Mouse (Mus musculus) adrenal gland, postnatal 4 days (tissue): Measurements from ENCODE around the gene Spaca1. TPM values are rescaled to one million over a fixed set of nuclear protein-coding genes. Genes with fewer than 3 reads are reported as not detected.
"Not testable (repeated sequence)": the region's sequence is repeated elsewhere in the genome, so short reads cannot be mapped to it uniquely, and the experiment has no call there.

ENCODE experiments used
- DNase-seq, 2 experiments: peaks; one replicate each; pipeline ENCODE4 v3.0.0; 2021 to 2022; ENCODE audit warnings: low spot score in 2 of 2, mixed read lengths in 2 of 2
- long read RNA-seq, 2 experiments: library from polyadenylated mRNA; stranded (forward); transcript quantifications; one replicate each; pipeline ENCODE4 v2.0.0; 2021
- total RNA-seq, 2 experiments: library from RNA; stranded (reverse); gene quantifications; 2 replicates each; pipeline ENCODE4 v1.2.3; 2021

Spaca1 gene
- total RNA-seq = 1 to 10 TPM; 1.1 to 1.7 TPM
- long read RNA-seq, experiment 1, partial matches to known transcripts = 1 of 2 reads
- long read RNA-seq, experiment 1, other reads (novel, unspliced or antisense) = 0 of 2 reads
- long read RNA-seq, experiment 2 = 0 reads

DNA sequence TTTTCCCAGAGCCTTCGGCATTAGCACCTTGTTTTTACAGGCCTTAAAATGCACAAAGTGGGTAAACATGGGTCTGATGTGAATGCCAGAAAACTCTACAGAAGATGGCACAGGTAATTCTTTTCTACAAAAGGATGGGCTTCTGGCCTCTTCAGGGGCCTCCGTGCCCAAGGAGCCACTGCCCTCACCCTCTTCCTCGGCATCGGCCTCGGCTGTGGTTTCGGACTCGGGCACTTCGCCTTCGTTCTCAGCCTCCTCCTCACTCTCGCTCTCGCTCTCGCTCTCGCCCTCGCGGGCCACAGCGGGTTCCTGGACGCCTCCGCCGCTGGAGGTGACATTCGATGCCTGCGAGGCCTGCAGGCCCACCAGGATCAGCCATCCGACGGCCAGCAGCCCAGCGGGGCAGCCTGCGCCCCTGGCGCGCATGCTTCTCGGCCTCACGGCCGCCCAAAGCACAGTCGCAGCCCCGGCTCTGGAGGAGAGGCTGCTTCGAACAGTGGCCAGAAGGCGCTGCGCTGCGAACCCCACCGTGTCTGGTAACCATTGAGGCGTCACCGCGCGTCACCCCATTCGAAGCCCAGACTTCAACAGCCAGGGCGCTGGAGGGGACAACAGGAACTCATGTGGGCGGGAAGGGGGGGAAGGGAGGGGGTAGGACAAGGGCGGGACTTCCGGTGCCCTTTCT, at the start of gene Spaca1:
Spaca1 (minus strand) TSS at position 621 of the 685 bp plus-strand sequence.
- no peak for DNase-seq

DNA sequence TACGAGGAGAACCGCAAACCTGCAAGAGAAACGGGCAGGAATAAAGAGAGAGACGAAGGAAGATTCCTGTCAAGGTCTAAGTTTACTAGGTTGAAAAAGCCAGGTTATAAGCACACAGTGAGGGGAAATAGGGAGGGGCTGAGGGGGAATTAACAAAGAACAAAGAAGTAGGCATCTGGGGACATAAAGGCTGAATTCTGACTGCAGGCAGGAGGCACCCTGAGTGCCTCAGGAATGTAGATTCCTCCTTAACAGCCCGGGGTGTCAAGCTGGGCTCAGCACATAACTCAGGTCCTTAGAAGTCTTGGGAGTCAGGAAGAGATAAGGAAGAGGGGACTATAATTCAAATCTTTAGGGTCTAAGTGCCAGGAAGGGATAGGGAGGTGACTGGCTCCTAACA, 37.3 kb upstream of the Spaca1 start:
- not testable (repeated sequence) for DNase-seq

- no peak for DNase-seq
Measured at GRCm38 (mm10) chr4:34081064-34081463, 31.1 kb upstream of the Spaca1 start.

DNA sequence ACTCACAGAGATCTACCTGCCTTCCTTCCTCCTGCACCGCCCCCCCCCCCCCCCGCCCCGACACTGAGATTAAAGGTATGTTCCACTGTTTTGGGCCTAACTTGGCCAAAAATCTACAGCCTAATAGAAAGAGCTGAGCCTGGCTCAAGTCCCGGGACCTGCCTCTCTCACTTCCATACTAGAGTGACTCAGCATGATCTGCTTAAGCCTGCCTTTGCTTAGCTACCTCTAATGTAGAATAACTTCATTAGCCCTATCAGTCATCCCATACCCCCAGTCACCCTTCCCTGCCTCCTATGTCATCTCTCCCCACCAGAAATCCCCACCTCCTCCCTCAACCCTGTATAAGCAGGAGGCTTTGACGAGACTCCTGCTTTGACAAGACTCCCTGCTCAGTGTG, 19.0 kb upstream of the Spaca1 start:
- DNase-seq = no peak

GRCm38 (mm10) chr4:34058320-34058719, 8.3 kb upstream of the Spaca1 start:
- DNase-seq = no peak

- no peak for DNase-seq
Measured at GRCm38 (mm10) chr4:34026771-34027170, 23.2 kb downstream of the Spaca1 start.

GRCm38 (mm10) chr4:34021456-34021855, 28.5 kb downstream of the Spaca1 start:
- no peak for DNase-seq

GRCm38 (mm10) chr4:33996382-33996781, 53.6 kb downstream of the Spaca1 start:
- DNase-seq = no peak

GRCm38 (mm10) chr4:33992687-33993086, 57.3 kb downstream of the Spaca1 start:
- DNase-seq = no peak

DNA sequence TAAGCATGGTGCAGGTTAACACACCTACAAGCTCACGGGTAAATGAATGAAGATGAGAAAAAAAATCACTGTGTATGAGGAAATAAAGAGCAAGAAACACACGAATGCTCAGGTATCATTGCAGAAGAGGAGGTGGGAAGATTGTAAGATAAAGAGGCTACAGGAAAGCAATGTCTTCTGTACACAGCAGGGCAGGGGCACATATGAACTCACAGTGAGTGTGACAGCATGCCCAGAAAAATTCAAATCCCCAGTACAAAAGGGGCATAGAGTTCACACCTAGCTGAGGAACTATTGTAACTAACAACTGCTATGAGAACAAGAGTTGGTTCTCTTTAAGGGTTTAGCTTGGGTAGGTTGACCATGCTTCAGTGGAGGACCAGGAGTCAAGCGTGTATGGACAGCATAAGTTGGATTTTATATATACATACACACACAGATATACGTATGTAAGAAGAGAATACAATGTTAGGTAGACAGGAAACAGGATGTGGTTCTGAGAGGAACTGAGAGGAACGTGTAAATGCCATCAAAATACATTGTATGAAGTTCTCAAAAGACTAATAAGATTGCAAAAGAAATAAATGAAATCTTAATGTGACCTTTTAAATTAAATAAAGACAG, 61.4 kb downstream of the Spaca1 start:
- no peak for DNase-seq

Other genes starting within 250 kb of the Spaca1 start
- gene Cnr1, start 125.6 kb downstream of the Spaca1 start, total RNA-seq = 10 to 100 TPM; 31.5 to 40.7 TPM